Mouse (Mus musculus) liver, adult 2 months (tissue): ENCODE data around the gene Tgfbr3.

ENCODE experiments used
- CTCF ChIP-seq: fragments of 200-500 bp; IDR thresholded peaks from 2 replicates; pipeline ENCODE4 v1.5.1; 2011; ENCODE audit warnings: low read depth, low read length, control low read depth
- POLR2A ChIP-seq: fragments of 200-500 bp; IDR thresholded peaks from 2 replicates; pipeline ENCODE4 v1.6.1; 2011; ENCODE audit warnings: low read length, control low read depth; ENCODE audit not compliant: insufficient read depth; ENCODE audit errors: extremely low read depth

- no peak for TF ChIP-seq POLR2A
- no peak for TF ChIP-seq CTCF
These were observed 210.2 kb downstream of the Tgfbr3 start for GRCm38 (mm10) chr5:107079146-107079638.
